Mouse (Mus musculus): ENCODE results near the gene Npff. TPM values are rescaled to one million over a fixed set of nuclear protein-coding genes. Genes with fewer than 3 reads are reported as not detected.

The Npff gene
- polyA plus RNA-seq (2015; fragmentation: Nextera tagmentation; extraction: Ambion mirVana), result 1.8 and 2.4 TPM in 2 replicates

DNA sequence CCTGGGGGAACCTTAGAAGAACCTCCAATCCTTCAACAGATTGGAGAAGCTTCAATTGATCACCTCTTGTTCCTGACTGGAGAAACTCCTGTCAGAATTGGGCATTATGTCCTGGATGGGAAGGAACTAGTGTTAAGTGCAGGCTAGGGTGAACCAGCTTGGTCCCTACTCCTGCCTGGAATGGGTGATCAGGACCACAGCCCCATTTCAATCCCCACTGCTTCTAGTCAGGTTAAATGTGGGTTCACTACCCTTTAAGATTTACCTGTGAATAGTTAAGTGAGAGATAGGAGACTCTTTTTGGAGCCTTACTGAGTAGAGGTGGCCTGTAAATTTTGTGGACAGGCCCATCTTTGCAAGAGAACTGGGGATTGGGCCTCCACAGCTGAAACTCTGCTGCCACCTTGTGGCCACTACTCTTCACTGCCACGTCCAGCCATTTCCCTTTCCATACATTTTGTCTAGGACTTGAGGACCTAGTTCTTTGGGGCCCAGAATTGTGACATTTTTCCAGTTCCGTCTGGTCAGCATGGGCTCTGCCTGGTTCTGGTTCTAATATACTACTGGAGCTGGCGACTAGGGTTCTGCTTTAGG, at the start of gene Npff:
Npff (minus strand) TSS at position 51 of the 594 bp plus-strand sequence.
- H3K9me3 ChIP-seq, result no peaks in the 10 kb centered on the region
- H3K4me1 ChIP-seq, result no peaks in the 10 kb centered on the region
- no peak within 1 kb of the TSS for H3K9ac ChIP-seq
- no peak within 1 kb of the TSS for H3K4me2 ChIP-seq
- H3K27me3 ChIP-seq (replicated peaks), result no peaks in the 10 kb centered on the region
- no peak within 1 kb of the TSS for H3K4me3 ChIP-seq
- ATAC-seq (replicated peaks), result no peak
- H3K27ac ChIP-seq, result 0 out of 2 replicates have a peak within 1 kb of the TSS, but pooled peaks have one; percentile 17
- H3K36me3 ChIP-seq (replicated peaks), result peaks cover 11% of the 10 kb centered on the region; the same call in 1 of the 2 replicates
- 9% methylated on average over 3 of the region's 3 CpGs for WGBS

DNA sequence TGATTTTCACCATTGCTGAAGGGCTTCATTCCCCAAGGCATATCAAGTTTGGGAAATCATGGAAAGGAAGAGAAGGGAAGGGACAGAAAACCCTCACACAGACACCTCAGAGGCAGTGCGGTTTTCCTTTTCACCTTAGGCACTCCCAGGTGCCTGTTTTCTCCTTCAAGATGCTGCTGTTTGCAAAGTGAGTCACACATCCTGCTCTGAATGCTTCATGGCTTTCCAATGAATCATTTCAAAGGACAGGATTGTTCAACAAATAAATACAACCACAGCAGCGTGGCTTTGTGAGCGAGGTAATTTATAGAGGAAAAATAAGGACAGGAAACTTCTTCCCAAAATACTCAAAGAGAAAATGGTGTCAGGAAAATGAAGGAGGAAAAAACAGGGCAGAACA, 47.3 kb upstream of the Npff start:
- ATAC-seq (replicated peaks), result no peak
- WGBS, result 83% methylated on average over 3 of the region's 3 CpGs
- H3K27ac ChIP-seq, result no peak overlapping the region

GRCm38 (mm10) chr15:102567849-102568248, 43.1 kb upstream of the Npff start:
- no peaks in the 10 kb centered on the region for H3K36me3 ChIP-seq (replicated peaks)
- no peaks in the 10 kb centered on the region for H3K27me3 ChIP-seq (replicated peaks)
- H3K4me3 ChIP-seq, result no peak overlapping the region
- H3K9ac ChIP-seq, result no peak overlapping the region
- no peaks in the 10 kb centered on the region for H3K4me1 ChIP-seq
- H3K27ac ChIP-seq, result no peak overlapping the region
- no peak for ATAC-seq (replicated peaks)
- WGBS, result 93% methylated on average over 2 of the region's 2 CpGs
- no peak overlapping the region for H3K4me2 ChIP-seq
- no peaks in the 10 kb centered on the region for H3K9me3 ChIP-seq

More for the DNA sequence above, 47.3 kb upstream of the Npff start:
- Histone ChIP-seq H3K4me2 (no peak overlapping the region), H3K36me3 (replicated peaks) (no peaks in the 10 kb centered on the region), H3K4me3 (no peak overlapping the region), H3K9ac (no peak overlapping the region), H3K4me1 (no peaks in the 10 kb centered on the region), H3K9me3 (no peaks in the 10 kb centered on the region), H3K27me3 (replicated peaks) (no peaks in the 10 kb centered on the region)

DNA sequence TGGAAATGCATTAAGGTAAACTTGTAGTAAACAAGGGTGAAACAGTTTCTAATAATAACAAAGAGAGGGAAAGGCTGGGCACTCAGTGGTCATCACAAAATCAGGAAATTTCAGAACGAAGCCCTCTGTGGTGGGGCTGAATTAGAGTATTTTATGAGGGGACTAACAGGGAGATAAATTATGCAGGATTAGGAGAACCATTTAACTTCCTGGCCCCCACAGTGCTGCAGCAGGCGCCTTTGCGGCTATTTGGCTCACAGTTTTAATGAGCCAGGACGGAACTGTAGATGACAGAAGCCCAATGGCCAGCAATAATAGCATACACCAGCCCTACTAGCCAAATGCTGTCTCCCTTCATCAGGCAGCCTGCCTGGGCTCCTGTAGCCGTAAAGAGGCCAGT, 38.9 kb upstream of the Npff start:
- Histone ChIP-seq H3K27ac (no peak overlapping the region), H3K27me3 (replicated peaks) (no peaks in the 10 kb centered on the region), H3K4me2 (no peak overlapping the region), H3K9ac (no peak overlapping the region), H3K4me1 (no peaks in the 10 kb centered on the region), H3K9me3 (no peaks in the 10 kb centered on the region), H3K36me3 (replicated peaks) (0 out of 2 replicates have a peak, but pooled peaks cover 3% of the 10 kb centered on the region), H3K4me3 (no peak overlapping the region)
- WGBS, result 74% methylated on average over 5 of the region's 5 CpGs
- ATAC-seq (replicated peaks), result no peak

- H3K4me2 ChIP-seq, result no peak overlapping the region
- ATAC-seq (replicated peaks), result no peak
- H3K36me3 ChIP-seq (replicated peaks), result 0 out of 2 replicates have a peak, but pooled peaks cover 3% of the 10 kb centered on the region
- no peaks in the 10 kb centered on the region for H3K9me3 ChIP-seq
- H3K27ac ChIP-seq, result no peak overlapping the region
- H3K9ac ChIP-seq, result no peak overlapping the region
- no peaks in the 10 kb centered on the region for H3K4me1 ChIP-seq
- H3K4me3 ChIP-seq, result no peak overlapping the region
- no peaks in the 10 kb centered on the region for H3K27me3 ChIP-seq (replicated peaks)
- 77% methylated on average over 3 of the region's 3 CpGs for WGBS
These were observed 38.3 kb upstream of the Npff start for GRCm38 (mm10) chr15:102563061-102563460.

DNA sequence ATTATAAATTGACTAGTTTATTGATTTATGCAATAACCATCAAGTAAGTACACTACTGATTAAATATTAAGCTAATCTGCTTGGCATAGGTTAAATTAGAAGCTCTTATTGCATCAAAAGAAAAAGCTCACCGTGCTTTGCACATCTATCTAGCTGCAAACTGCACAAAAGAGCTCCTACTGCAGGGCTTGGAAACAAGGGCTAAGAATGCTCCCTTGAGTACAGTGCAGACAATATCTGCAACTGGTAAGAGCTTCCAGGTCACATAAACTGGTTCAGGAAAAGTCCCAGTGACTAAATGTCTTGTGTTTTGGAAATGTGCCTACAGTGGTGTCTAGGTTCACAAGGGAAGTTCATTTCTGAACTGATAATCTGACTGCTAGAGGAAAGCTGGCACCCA, 37.7 kb upstream of the Npff start:
- H3K36me3 ChIP-seq (replicated peaks), result 0 out of 2 replicates have a peak, but pooled peaks cover 3% of the 10 kb centered on the region
- no peak for ATAC-seq (replicated peaks)
- H3K4me2 ChIP-seq, result no peak overlapping the region
- H3K4me1 ChIP-seq, result no peaks in the 10 kb centered on the region
- H3K9me3 ChIP-seq, result no peaks in the 10 kb centered on the region
- H3K27me3 ChIP-seq (replicated peaks), result no peaks in the 10 kb centered on the region
- WGBS, result 73% methylated on average over 1 of the region's 1 CpGs
- H3K4me3 ChIP-seq, result no peak overlapping the region
- H3K9ac ChIP-seq, result no peak overlapping the region
- no peak overlapping the region for H3K27ac ChIP-seq

DNA sequence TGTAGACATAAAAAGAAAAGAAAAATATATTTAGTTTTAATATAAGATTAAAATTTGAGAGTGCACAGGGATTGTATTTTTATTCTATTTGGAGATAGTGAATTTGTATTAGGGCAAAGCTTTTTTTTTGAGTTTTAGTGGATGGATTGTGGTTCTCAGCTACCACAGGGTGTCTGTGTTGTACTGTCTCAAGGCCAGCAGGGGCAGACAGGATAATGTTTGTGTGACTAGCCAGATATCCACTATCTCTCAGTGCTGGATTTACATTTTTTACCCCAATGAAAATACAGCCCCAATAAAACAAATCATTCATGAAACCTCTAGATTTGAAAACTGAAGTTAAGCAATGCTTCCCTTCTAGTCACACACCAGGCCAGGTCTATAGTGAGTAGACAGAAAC, 32.8 kb upstream of the Npff start:
- ATAC-seq (replicated peaks), result no peak
- no peak overlapping the region for H3K4me3 ChIP-seq
- H3K27ac ChIP-seq, result no peak overlapping the region
- no peaks in the 10 kb centered on the region for H3K27me3 ChIP-seq (replicated peaks)
- H3K9me3 ChIP-seq, result no peaks in the 10 kb centered on the region
- H3K36me3 ChIP-seq (replicated peaks), result peaks cover 14% of the 10 kb centered on the region; the same call in 1 of the 2 replicates
- no peaks in the 10 kb centered on the region for H3K4me1 ChIP-seq
- H3K9ac ChIP-seq, result no peak overlapping the region
- no peak overlapping the region for H3K4me2 ChIP-seq

DNA sequence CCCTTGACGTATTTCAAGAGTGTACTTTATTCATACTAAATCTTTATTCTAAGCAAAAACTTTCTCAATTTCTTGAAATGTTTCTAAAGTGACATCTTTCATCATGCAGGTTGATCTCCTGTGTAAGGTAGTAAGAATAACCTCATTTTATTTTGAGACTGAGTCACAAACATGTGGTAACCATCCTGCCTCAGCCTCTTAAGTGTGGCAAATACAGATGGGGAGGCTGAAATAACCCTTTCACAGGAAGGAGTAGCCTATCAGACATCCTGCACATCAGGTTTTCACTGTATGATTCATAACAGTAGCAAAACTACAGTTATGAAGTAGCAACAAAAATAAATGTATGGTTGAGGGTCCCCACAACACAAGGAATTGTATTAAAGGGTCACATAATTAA, 30.8 kb upstream of the Npff start:
- WGBS, result 100% methylated on average over 1 of the region's 1 CpGs
- Histone ChIP-seq H3K27ac (no peak overlapping the region), H3K36me3 (replicated peaks) (peaks cover 17% of the 10 kb centered on the region; the same call in 1 of the 2 replicates), H3K9ac (no peak overlapping the region), H3K4me3 (no peak overlapping the region), H3K4me2 (no peak overlapping the region), H3K4me1 (no peaks in the 10 kb centered on the region), H3K27me3 (replicated peaks) (no peaks in the 10 kb centered on the region), H3K9me3 (no peaks in the 10 kb centered on the region)
- ATAC-seq (replicated peaks), result no peak

DNA sequence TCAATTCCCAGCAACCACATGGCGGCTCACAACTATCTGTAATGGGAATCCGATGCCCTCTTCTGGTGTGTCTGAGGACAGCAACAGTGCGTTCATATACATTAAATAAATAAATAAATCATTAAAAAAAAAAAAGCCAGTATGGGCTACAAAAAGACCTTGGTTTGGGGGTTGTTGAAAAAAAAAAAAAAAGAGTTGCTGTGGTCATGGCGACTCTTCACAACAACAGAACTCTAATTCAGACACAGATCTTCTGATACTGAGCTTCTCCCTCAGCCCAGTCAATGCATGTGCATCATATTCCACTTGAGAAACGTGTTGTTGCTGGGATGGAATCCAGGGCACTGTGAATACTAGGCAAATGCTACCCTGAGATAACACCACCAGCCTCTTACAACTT, 27.9 kb upstream of the Npff start:
- H3K36me3 ChIP-seq (replicated peaks), result peaks cover 15% of the 10 kb centered on the region; the same call in 1 of the 2 replicates
- 96% methylated on average over 5 of the region's 5 CpGs for WGBS
- ATAC-seq (replicated peaks), result no peak
- H3K4me3 ChIP-seq, result no peak overlapping the region
- no peak overlapping the region for H3K4me2 ChIP-seq
- no peak overlapping the region for H3K9ac ChIP-seq
- H3K9me3 ChIP-seq, result no peaks in the 10 kb centered on the region
- H3K27ac ChIP-seq, result no peak overlapping the region
- H3K4me1 ChIP-seq, result no peaks in the 10 kb centered on the region
- H3K27me3 ChIP-seq (replicated peaks), result no peaks in the 10 kb centered on the region

- no peak overlapping the region for H3K4me2 ChIP-seq
- H3K9ac ChIP-seq, result no peak overlapping the region
- no peaks in the 10 kb centered on the region for H3K9me3 ChIP-seq
- no peak for ATAC-seq (replicated peaks)
- peaks cover 7% of the 10 kb centered on the region; the same call in 1 of the 2 replicates for H3K4me1 ChIP-seq
- H3K4me3 ChIP-seq, result no peak overlapping the region
- H3K27ac ChIP-seq, result 0 out of 2 replicates have a peak overlapping the region, but pooled peaks have one; percentile 20
- H3K27me3 ChIP-seq (replicated peaks), result no peaks in the 10 kb centered on the region
- peaks cover 15% of the 10 kb centered on the region; the same call in 1 of the 2 replicates for H3K36me3 ChIP-seq (replicated peaks)
- 77% methylated on average over 3 of the region's 3 CpGs for WGBS
These were observed 22.7 kb upstream of the Npff start for GRCm38 (mm10) chr15:102547478-102547877.

DNA sequence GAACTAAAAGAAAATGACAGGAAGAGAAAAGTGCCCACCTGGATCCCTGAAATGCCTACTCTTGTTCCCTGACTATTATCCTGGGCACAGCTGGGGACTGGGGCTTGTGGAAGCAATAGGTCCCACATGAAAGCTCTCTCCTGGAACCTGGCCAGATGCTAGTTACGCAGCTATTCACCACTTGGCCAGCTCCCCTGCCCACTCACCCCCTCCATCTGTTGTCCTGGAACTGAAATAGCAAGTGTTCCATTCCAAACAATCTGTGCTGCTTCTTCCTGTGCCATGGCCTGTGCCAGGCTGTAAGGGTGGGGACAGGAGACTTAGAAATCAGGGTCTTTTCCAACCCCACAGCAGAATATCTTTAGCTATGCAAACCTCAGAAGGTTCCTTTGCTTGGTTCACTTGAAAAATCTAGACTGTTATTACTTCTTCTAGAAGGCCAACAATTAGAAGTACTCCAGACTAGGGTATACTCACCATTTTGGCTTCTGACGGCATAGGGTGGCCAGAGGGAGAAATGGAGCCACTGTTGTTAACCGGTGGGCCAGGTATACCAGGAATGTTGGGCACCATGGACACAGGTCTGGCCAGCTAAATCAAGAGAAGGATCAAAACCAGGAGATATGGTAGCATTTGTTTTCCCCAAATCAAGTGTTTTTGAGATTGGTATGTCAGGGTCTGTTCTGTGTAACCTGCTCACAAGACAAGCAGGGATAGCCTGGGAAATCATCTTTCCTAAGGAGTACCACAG, 22.1 kb upstream of the Npff start:
- 81% methylated on average over 3 of the region's 3 CpGs for WGBS

DNA sequence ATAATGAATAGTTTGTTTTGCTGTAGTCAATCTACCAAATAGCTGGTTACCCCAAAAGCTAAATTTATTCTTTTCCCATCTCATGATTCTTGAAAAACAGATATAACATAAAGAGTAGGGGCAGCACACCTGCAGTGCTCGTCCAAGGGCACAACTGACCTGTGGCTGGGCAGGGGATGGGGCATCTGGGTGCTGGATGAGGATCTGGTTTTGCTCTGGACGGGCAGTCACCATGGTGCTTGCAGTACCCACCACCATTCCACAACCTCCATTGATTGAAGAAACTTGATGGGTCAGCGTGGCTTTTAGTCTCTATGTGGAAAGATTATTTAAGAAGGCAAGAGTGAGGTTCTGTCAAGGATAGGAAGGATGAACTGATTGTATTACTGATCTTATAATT, 21.5 kb upstream of the Npff start:
- ATAC-seq (replicated peaks), result no peak

More for the DNA sequence above, 22.1 kb upstream of the Npff start:
- Histone ChIP-seq H3K27ac (0 out of 2 replicates have a peak overlapping the region, but pooled peaks have one; percentile 20), H3K9ac (no peak overlapping the region), H3K36me3 (replicated peaks) (0 out of 2 replicates have a peak, but pooled peaks cover 15% of the 10 kb centered on the region), H3K4me2 (no peak overlapping the region), H3K4me3 (no peak overlapping the region), H3K27me3 (replicated peaks) (no peaks in the 10 kb centered on the region), H3K9me3 (no peaks in the 10 kb centered on the region), H3K4me1 (peaks cover 7% of the 10 kb centered on the region; the same call in 1 of the 2 replicates)
- ATAC-seq (replicated peaks), result 0 out of 2 replicates have a peak, but pooled peaks have one; percentile 27

More for the DNA sequence above, 21.5 kb upstream of the Npff start:
- Histone ChIP-seq H3K4me3 (no peak overlapping the region), H3K9me3 (no peaks in the 10 kb centered on the region), H3K27me3 (replicated peaks) (no peaks in the 10 kb centered on the region), H3K9ac (no peak overlapping the region), H3K4me2 (no peak overlapping the region), H3K36me3 (replicated peaks) (0 out of 2 replicates have a peak, but pooled peaks cover 14% of the 10 kb centered on the region), H3K4me1 (peaks cover 7% of the 10 kb centered on the region; the same call in 1 of the 2 replicates), H3K27ac (no peak overlapping the region)
- 87% methylated on average over 3 of the region's 3 CpGs for WGBS
